Mouse (Mus musculus): ENCODE data around the gene Cdh22.
A peak's percentile ranks its signal among the peaks of the same experiment; 100 is the strongest.

Gene Cdh22

GRCm38 (mm10) chr2:165207689-165208088, 27.0 kb downstream of the Cdh22 start:
- DNase-seq (ENCODE audit: low spot score): no peak

- no peak for DNase-seq (ENCODE audit: low spot score)
These were observed 27.6 kb downstream of the Cdh22 start for GRCm38 (mm10) chr2:165207086-165207485.

GRCm38 (mm10) chr2:165205486-165205885, 29.2 kb downstream of the Cdh22 start:
- DNase-seq (ENCODE audit: low spot score): no peak

GRCm38 (mm10) chr2:165204931-165205330, 29.7 kb downstream of the Cdh22 start:
- DNase-seq (ENCODE audit: low spot score): no peak

- DNase-seq (ENCODE audit: low spot score): peak; percentile 66
These were observed 32.6 kb downstream of the Cdh22 start for GRCm38 (mm10) chr2:165201761-165202751.

GRCm38 (mm10) chr2:165197546-165197945, 37.1 kb downstream of the Cdh22 start:
- DNase-seq (ENCODE audit: low spot score): no peak

- no peak for DNase-seq (ENCODE audit: low spot score)
These were observed 39.1 kb downstream of the Cdh22 start for GRCm38 (mm10) chr2:165195411-165196182.

GRCm38 (mm10) chr2:165191483-165191882, 43.2 kb downstream of the Cdh22 start:
- DNase-seq (ENCODE audit: low spot score): no peak

GRCm38 (mm10) chr2:165189546-165189945, 45.1 kb downstream of the Cdh22 start:
- no peak for DNase-seq (ENCODE audit: low spot score)

- DNase-seq (ENCODE audit: low spot score): no peak
These were observed 46.8 kb downstream of the Cdh22 start for GRCm38 (mm10) chr2:165187648-165188380.

- no peak for DNase-seq (ENCODE audit: low spot score)
These were observed 50.5 kb downstream of the Cdh22 start for GRCm38 (mm10) chr2:165184015-165184633.

- DNase-seq (ENCODE audit: low spot score): no peak
These were observed 52.3 kb downstream of the Cdh22 start for GRCm38 (mm10) chr2:165182085-165182976.

- DNase-seq (ENCODE audit: low spot score): no peak
These were observed 55.4 kb downstream of the Cdh22 start for GRCm38 (mm10) chr2:165179231-165179630.

- no peak for DNase-seq (ENCODE audit: low spot score)
These were observed 57.7 kb downstream of the Cdh22 start for GRCm38 (mm10) chr2:165176965-165177364.

GRCm38 (mm10) chr2:165166664-165167435, 67.8 kb downstream of the Cdh22 start:
- peak; percentile 33 for DNase-seq (ENCODE audit: low spot score)

- DNase-seq (ENCODE audit: low spot score): no peak
These were observed 72.4 kb downstream of the Cdh22 start for GRCm38 (mm10) chr2:165162221-165162620.

GRCm38 (mm10) chr2:165160466-165160865, 74.2 kb downstream of the Cdh22 start:
- no peak for DNase-seq (ENCODE audit: low spot score)

GRCm38 (mm10) chr2:165159055-165159688, 75.5 kb downstream of the Cdh22 start:
- DNase-seq (ENCODE audit: low spot score): no peak

GRCm38 (mm10) chr2:165158317-165158716, 76.3 kb downstream of the Cdh22 start:
- DNase-seq (ENCODE audit: low spot score): no peak
